Mouse (Mus musculus): ENCODE results near the gene Tbcb.
A peak's percentile ranks its signal among the peaks of the same experiment; 100 is the strongest.
"Not testable (repeated sequence)": the region's sequence is repeated elsewhere in the genome, so short reads cannot be mapped to it uniquely, and the experiment has no call there.

Gene Tbcb

GRCm38 (mm10) chr7:30221433-30221832 lies 10.6 kb downstream of the Tbcb start:
- no peak for DNase-seq

DNA sequence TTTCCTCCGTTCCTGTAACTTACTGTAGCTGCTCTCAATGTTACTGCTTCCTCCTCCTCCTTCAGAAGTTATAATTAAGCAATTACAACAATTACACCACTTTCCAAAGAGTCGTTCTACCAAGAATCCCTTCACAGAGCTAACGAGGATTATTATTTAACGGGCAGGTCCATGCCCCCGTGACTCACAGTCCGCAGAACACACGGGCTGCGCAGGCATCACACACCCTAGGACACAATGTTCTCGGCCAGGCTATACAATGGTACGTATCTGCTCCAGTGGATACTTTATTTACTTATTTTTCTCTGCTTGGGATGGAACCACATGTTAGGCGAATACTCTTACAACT lies 12.1 kb downstream of the Tbcb start:
- DNase-seq: no peak

- DNase-seq: peak; percentile 46
These were observed 12.6 kb downstream of the Tbcb start for GRCm38 (mm10) chr7:30219293-30220007.

DNA sequence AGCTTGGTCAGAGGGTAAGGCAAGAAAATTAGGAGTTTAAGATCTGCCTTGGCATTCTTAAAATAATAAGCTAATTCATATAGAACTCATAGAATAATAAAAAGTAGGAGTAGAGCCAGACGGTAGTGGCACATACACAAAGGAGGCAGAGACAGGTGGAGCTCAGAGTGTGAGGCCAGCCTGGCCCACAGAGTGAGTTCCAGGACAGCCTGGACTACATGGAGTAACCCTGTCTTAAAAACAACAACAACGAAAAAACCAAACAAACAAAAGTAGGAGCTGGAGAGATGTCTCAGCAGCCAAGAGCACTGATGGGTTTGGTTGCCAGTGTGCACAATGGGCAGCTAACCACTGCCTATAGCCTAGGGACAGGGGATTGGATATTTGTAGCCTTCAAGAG lies 14.8 kb downstream of the Tbcb start:
- no peak for DNase-seq

- peak; percentile 77 for DNase-seq
These were observed 15.3 kb downstream of the Tbcb start for GRCm38 (mm10) chr7:30216723-30217151.

DNA sequence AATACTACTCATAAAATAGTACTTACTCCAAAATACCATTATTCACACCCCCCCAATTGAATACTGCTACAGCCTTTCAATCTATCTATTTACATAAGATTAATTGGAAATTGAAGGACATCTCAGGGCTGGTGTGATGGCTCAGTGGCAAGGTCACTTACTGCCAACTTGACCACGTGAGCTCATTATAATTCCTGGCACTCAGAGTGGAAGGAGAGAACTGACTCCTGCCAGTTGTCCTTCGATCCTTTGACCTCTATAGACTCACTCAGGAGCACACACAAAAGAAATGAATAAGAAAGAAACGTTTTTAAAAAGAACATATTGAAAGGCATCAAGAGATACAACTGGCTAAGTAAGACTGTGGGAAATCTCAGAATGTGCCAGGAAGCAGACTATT lies 16.2 kb downstream of the Tbcb start:
- no peak for DNase-seq

GRCm38 (mm10) chr7:30213881-30214280 lies 18.2 kb downstream of the Tbcb start:
- DNase-seq: no peak

DNA sequence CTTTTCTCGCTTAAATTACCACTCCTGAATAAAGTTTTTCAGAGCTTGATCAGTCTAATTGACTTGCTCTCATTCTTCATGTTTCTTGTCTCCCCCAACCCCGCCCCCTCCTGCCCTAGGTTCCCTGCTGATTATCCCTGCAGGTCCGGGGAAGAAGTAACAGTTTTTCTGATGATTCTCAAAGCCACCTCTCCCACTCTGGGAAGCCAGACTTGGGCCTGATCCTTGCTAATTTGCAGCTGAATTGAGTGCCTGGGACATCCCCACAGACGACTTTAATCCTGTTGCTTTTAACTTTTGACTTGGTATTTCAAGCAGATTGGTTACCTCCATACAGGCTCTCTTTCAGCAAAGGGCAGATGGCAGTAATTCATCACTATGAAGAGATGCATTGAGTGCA lies 21.0 kb downstream of the Tbcb start:
- DNase-seq: peak; percentile 0

- DNase-seq: not testable (repeated sequence)
These were observed 25.7 kb downstream of the Tbcb start for GRCm38 (mm10) chr7:30206364-30206763.

DNA sequence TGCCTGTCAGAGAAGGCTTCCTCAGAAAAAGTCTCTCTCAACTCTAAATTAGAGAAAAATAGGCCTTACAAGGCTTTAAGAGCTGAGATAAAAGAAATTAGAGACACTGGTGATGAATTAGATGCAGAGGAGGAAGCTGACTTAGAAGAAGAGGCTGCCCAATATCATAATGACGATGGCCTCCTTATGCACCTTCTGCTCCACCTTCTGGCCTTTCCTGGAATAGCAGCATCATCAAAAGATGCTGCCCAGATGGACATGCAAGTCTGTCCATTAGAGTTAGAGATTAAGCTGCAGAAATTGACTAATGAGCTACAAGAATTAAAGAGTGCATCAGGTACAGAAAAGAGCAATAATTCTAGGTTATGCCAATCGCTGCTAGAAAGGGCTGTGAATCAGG lies 26.7 kb downstream of the Tbcb start:
- DNase-seq: peak; percentile 69

- DNase-seq: peak; percentile 18
These were observed 27.7 kb downstream of the Tbcb start for GRCm38 (mm10) chr7:30204380-30204779.

DNA sequence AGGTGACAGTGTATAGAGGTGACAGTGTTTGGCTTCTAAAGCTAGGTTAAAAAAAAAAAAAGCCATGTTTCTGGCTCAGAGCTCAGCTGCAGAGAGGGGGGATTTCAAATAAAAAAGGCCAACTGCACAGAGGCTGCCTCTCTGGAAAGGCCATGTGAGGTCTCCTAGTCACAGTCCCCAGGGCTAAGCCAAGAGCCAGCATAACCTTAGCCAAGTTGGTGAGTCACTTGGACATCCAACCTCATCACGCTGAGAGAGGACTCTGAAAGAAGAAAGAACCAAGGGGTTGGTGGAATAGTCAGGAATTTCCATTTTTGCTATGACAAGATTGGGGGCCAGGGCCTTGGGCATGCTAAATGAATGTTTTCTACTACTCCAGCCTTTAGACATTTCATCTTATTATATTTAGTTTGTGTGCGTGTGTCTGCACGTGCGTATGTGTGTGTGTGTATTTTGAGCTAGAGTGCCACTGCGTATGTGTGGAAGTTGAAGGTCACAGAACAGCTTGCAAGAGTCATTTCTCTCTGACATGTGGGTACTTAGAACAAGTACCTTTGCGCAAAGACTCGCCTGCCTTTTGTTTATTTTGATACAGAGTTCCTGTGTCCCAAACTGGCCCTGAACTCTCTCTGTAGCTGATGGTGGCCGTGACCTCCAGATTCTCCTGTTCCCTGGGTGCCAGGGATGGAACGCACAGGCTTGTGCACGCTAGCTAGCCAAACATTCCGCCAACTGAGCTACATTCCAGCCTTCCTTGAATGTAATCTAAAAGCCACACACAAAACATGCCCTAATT lies 29.0 kb downstream of the Tbcb start:
- DNase-seq: peak; percentile 71

- DNase-seq: peak; percentile 9
These were observed 31.4 kb downstream of the Tbcb start for GRCm38 (mm10) chr7:30200661-30201060.

GRCm38 (mm10) chr7:30200200-30200599 lies 31.9 kb downstream of the Tbcb start:
- no peak for DNase-seq

DNA sequence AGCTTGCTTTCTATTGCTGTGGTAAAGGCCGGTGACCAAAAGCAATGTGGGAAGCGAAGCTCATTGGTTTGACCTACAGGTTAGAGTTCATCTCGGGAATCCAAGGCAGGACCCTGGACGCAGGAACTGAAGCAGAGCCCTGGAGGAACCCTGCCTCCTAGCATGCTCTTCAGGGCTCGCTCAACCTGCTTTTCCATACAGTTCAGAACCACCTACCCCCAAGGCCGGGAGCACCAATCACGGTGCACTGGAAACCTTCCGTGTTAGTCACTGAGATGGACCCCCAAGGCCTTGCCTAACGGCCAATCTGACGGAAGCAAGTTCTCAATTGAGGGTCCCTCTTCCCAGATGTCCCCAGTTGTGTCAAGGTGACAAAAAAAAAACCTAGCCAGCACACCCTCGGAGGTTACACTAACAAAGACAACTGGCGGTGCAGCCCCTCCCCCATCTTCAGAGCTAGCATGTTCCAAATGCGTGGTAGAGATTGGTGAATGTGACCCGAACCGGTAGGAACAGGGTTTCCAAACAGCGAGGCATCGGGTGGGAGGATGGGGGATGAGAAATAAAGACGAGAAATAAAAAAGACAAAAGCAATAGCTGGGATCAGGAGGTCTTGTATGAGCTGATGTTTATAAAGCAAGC lies 32.5 kb downstream of the Tbcb start:
- peak; percentile 29 for DNase-seq

- peak; percentile 61 for DNase-seq
These were observed 33.5 kb downstream of the Tbcb start, which contains the start of gene Capns1 for GRCm38 (mm10) chr7:30198481-30198971. Gene Capns1 (minus strand): TSS chr7:30198811.

DNA sequence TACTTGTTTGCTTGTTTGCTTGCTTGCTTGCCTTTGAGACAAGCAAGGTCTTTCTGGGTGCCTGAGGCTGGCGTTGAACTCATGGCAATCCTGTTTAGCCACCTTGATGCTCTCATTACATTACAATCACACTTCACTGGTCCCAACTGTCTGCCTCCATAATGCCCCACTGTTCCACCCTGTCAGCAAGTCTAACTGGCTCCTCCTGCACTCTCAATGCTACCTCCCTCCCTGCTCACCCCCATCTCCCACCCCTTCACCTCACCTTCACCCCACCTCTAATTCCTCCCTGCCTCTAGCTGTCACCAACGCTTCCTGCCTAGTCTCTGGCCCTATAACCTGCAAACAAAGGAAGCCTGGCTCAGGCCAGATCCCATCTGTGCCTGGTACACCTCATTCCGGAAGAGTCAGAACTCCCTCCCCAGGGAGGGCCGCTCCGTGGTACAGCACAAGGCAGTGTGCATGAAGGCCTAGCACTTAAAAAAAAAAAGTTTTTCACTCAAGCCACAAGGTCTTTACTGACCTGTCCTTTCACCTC lies 34.4 kb downstream of the Tbcb start:
- DNase-seq: no peak

DNA sequence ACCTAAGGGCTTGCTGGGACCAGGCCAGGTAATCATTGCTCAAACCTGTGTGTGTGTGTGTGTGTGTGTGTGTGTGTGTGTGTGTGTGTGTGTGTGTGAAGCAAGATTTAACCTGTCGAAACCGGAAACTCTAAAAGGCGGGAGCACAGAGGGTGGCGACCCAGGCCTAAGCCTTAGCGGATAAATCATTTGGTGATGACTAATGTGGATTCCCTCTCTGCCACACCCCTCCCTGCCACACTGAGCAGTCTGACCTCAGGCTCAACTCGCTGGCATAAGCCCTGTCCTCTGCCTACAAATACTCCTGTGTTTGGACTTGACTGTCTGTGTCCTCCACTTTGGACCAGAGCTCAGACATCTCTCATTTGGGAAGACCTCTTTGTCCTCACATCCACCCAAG lies 35.9 kb downstream of the Tbcb start:
- peak; percentile 49 for DNase-seq

DNA sequence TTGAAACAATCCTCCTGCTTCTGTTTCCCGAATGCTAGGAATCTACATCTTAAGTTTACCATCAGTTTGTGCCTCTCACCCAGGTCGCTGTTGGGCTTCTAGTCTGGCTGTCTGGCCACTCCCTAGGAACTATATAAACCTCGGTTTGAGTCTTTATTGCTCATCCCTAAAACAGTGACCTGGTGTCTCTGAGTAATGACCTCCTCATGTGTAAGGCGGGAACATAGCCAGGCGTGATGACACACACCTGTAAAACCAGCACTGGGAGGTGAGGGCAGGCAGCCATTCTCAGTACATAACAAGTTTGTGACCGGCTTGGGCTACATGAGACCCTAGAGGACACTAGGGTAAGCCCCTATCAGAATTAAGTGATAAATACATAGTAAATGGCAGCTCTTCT lies 36.6 kb downstream of the Tbcb start:
- DNase-seq: peak; percentile 54

DNA sequence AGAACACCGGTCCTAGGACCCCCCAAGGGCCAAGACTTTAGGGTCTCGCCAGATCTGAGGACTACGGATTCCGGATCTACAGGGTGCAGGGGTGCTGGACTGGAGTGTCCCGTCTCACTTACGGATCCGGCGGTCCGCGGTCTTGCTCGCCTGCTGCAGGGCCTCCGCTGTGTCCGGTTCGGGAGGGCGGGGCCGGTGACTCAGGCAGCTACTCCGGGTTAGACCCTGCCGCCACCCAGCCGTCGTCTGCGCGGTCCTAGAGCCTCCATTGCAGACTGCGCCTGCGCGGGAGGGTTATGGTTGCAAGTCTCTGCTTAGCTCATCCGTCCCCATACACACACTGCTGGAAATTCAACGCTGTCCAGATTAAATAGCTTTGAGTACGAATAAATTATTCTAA lies 37.2 kb downstream of the Tbcb start:
- peak; percentile 96 for DNase-seq

DNA sequence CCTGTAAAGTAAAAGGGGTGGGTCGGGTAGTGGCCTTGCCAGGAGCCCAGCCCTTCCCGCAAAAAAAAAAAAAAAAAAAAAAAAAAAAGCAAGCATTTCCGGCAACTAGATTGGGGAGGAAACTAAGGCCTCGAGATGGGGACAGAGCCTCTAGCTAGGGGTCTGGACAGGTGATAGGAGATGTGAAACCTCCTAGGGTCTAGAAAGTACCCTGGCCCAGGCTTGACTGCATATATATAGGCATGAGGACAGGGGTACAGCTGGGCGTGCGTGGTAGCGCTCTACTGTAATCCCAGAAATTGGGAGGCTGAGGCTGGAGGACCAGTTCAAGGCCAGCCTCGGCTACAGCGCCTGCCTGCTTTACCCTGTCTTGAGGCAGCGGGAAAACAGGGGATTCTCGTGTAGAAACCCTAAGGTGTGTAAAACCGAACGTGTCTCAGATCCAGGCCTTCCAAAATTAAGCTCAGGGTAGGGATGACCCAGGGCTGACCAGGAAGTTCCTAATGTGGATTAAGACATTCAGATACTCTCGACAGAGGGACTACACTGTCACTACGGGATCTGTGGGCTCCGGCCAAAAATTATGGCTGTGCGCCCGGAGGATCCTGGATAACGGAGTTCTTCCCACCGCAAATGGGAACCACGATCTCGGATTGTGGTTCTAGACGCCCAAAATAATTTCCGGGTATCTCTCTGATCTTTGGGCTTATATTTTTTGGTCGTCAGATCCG lies 37.8 kb downstream of the Tbcb start:
- DNase-seq: peak; percentile 68

- DNase-seq: peak; percentile 86
These were observed 38.4 kb downstream of the Tbcb start for GRCm38 (mm10) chr7:30193581-30194100.
